Mouse (Mus musculus): ENCODE data around the gene Cdk7. TPM values are rescaled to one million over a fixed set of nuclear protein-coding genes. Genes with fewer than 3 reads are reported as not detected.
"Not testable (repeated sequence)": the region's sequence is repeated elsewhere in the genome, so short reads cannot be mapped to it uniquely, and the experiment has no call there.

Gene Cdk7
- polyA plus RNA-seq, 1 experiment from 2014 or later: 35.8 TPM

- H3K4me2 ChIP-seq (ENCODE audit: low read length): peak overlapping the region; percentile 74
- peaks cover 11% of the 10 kb centered on the region for H3K4me1 ChIP-seq (ENCODE audit: control insufficient read depth, insufficient read depth, low read depth, low read length)
- not testable (repeated sequence) for H3K27me3 ChIP-seq (replicated peaks; ENCODE audit: control insufficient read depth, insufficient read depth, low read length); H3K36me3 ChIP-seq (ENCODE audit: control insufficient read depth, insufficient read depth, low read length); H3K9me3 ChIP-seq (ENCODE audit: control insufficient read depth, low read length); H3K4me3 ChIP-seq (ENCODE audit: low read length); ATAC-seq; H3K9ac ChIP-seq (ENCODE audit: low read depth, low read length); H3K27ac ChIP-seq (ENCODE audit: low read depth, low read length)
- 92% methylated on average over 5 of the region's 6 CpGs for WGBS
Measured at GRCm38 (mm10) chr13:100731462-100732046, 815 bp upstream of the Cdk7 start.

GRCm38 (mm10) chr13:100730153-100730860, 432 bp downstream of the Cdk7 start:
- H3K4me2 ChIP-seq (ENCODE audit: low read length): peak overlapping the region; percentile 66
- peak overlapping the region; percentile 81 for H3K9ac ChIP-seq (ENCODE audit: low read depth, low read length)
- peaks cover 11% of the 10 kb centered on the region for H3K4me1 ChIP-seq (ENCODE audit: control insufficient read depth, insufficient read depth, low read depth, low read length)
- H3K36me3 ChIP-seq (ENCODE audit: control insufficient read depth, insufficient read depth, low read length): 0 out of 2 replicates have a peak, but pooled peaks cover 2% of the 10 kb centered on the region
- ATAC-seq: peak; percentile 90
- peak overlapping the region; percentile 85 for H3K27ac ChIP-seq (ENCODE audit: low read depth, low read length)
- 1% methylated on average over 30 of the region's 30 CpGs for WGBS
- H3K27me3 ChIP-seq (replicated peaks; ENCODE audit: control insufficient read depth, insufficient read depth, low read length): no peaks in the 10 kb centered on the region
- H3K4me3 ChIP-seq (ENCODE audit: low read length): peak overlapping the region; percentile 61
- no peaks in the 10 kb centered on the region for H3K9me3 ChIP-seq (ENCODE audit: control insufficient read depth, low read length)

DNA sequence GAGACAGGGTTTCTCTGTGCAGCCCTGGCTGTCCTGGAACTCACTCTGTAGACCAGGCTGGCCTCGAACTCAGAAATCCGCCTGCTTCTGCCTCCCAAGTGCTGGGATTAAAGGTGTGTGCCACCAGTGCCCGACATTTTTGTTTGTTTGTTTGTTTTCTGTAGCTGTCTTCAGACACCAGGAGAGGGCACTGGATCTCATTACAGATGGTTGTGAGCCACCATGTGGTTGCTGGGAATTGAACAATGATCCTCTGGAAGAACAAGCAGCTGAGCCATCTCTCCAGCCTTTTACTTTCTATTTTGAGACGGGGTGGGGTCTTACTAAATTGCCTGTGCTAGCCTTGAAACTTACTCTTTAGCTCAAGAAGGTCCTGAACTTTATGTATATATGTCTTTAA, 2.2 kb downstream of the Cdk7 start:
- not testable (repeated sequence) for ATAC-seq; H3K27ac ChIP-seq (ENCODE audit: low read depth, low read length); H3K9me3 ChIP-seq (ENCODE audit: control insufficient read depth, low read length); H3K4me2 ChIP-seq (ENCODE audit: low read length); H3K9ac ChIP-seq (ENCODE audit: low read depth, low read length); H3K27me3 ChIP-seq (replicated peaks; ENCODE audit: control insufficient read depth, insufficient read depth, low read length); H3K36me3 ChIP-seq (ENCODE audit: control insufficient read depth, insufficient read depth, low read length); H3K4me3 ChIP-seq (ENCODE audit: low read length)
- 94% methylated on average over 4 of the region's 4 CpGs for WGBS
- peaks cover 11% of the 10 kb centered on the region for H3K4me1 ChIP-seq (ENCODE audit: control insufficient read depth, insufficient read depth, low read depth, low read length)

DNA sequence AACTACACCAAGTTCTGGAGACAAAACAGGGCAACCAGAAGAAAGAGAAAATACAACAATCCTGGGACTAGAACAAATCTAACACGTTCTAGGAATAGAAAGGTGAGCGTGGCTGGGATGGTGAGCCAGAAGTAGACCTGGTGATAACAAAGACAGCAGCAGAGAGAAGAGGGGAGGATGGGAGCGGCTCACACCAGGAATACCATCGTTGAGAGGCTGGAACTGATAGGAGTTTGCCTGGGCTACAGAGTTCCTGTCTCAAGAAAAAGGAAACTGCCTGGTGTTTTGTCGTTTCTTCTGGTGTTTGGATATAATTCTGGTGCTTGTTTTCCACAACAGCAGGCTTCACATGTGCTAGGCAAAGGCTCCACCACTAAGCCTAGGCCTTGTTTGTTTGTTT, 2.7 kb downstream of the Cdk7 start:
- H3K9ac ChIP-seq (ENCODE audit: low read depth, low read length): no peak overlapping the region
- 0 out of 2 replicates have a peak, but pooled peaks cover 2% of the 10 kb centered on the region for H3K36me3 ChIP-seq (ENCODE audit: control insufficient read depth, insufficient read depth, low read length)
- WGBS: 95% methylated on average over 5 of the region's 5 CpGs
- peaks cover 11% of the 10 kb centered on the region for H3K4me1 ChIP-seq (ENCODE audit: control insufficient read depth, insufficient read depth, low read depth, low read length)
- H3K4me2 ChIP-seq (ENCODE audit: low read length): no peak overlapping the region
- no peak overlapping the region for H3K4me3 ChIP-seq (ENCODE audit: low read length)
- ATAC-seq: no peak
- no peaks in the 10 kb centered on the region for H3K9me3 ChIP-seq (ENCODE audit: control insufficient read depth, low read length)
- H3K27ac ChIP-seq (ENCODE audit: low read depth, low read length): no peak overlapping the region
- H3K27me3 ChIP-seq (replicated peaks; ENCODE audit: control insufficient read depth, insufficient read depth, low read length): no peaks in the 10 kb centered on the region

- Histone ChIP-seq H3K9me3 (ENCODE audit: control insufficient read depth, low read length) (no peaks in the 10 kb centered on the region), H3K27ac (ENCODE audit: low read depth, low read length) (no peak overlapping the region), H3K9ac (ENCODE audit: low read depth, low read length) (no peak overlapping the region), H3K27me3 (replicated peaks; ENCODE audit: control insufficient read depth, insufficient read depth, low read length) (no peaks in the 10 kb centered on the region), H3K36me3 (ENCODE audit: control insufficient read depth, insufficient read depth, low read length) (peaks cover 4% of the 10 kb centered on the region), H3K4me2 (ENCODE audit: low read length) (no peak overlapping the region), H3K4me1 (ENCODE audit: control insufficient read depth, insufficient read depth, low read depth, low read length) (peaks cover 11% of the 10 kb centered on the region), H3K4me3 (ENCODE audit: low read length) (no peak overlapping the region)
- WGBS: 88% methylated on average over 10 of the region's 10 CpGs
- ATAC-seq: no peak
Measured at GRCm38 (mm10) chr13:100725194-100725593, 5.5 kb downstream of the Cdk7 start.

DNA sequence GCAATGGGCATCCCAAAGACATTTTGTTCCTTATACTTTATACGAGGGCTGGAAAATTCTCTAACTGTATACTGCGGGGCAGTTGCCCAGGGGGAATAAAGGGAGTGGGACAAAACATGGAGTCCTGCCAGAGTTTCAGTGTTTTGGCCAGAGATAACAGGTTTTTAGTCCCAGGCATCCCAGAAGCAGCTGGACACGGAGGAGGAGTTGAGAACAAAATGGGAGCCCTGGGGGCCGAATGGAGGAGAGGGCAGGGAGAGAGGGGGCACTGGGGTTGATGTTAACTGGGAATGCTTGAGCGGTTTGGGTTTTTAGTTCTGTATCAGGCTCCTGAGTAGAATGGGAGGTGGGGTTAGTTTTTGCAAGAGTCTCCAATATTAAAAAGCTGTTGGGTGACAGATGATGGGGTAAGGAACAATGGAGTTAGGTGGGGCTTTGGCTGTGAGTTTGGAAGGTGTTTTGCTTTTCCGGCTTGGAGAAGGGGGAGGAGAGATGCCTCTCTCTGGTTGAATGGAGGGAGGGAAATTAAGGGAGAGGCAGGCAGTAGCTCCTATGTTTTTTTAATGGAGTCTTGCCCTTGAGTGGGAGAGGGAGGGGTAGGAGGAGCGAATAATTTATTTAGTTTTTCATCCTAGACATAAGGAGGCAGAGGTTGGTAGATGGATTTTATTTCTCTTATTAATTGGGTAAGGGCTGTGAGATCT, 6.5 kb downstream of the Cdk7 start:
- Histone ChIP-seq H3K4me1 (ENCODE audit: control insufficient read depth, insufficient read depth, low read depth, low read length) (peaks cover 4% of the 10 kb centered on the region), H3K27me3 (replicated peaks; ENCODE audit: control insufficient read depth, insufficient read depth, low read length) (no peaks in the 10 kb centered on the region), H3K9ac (ENCODE audit: low read depth, low read length) (no peak overlapping the region), H3K4me2 (ENCODE audit: low read length) (peak overlapping the region; percentile 15; the same call in 1 of the 2 replicates), H3K27ac (ENCODE audit: low read depth, low read length) (peak overlapping the region; percentile 48; the same call in 1 of the 2 replicates), H3K9me3 (ENCODE audit: control insufficient read depth, low read length) (no peaks in the 10 kb centered on the region), H3K36me3 (ENCODE audit: control insufficient read depth, insufficient read depth, low read length) (peaks cover 5% of the 10 kb centered on the region), H3K4me3 (ENCODE audit: low read length) (no peak overlapping the region)
- 59% methylated on average over 7 of the region's 7 CpGs for WGBS
- ATAC-seq: peak; percentile 75

- peaks cover 15% of the 10 kb centered on the region for H3K36me3 ChIP-seq (ENCODE audit: control insufficient read depth, insufficient read depth, low read length)
- 87% methylated on average over 5 of the region's 5 CpGs for WGBS
- no peaks in the 10 kb centered on the region for H3K27me3 ChIP-seq (replicated peaks; ENCODE audit: control insufficient read depth, insufficient read depth, low read length)
- H3K4me2 ChIP-seq (ENCODE audit: low read length): no peak overlapping the region
- no peak for ATAC-seq
- no peaks in the 10 kb centered on the region for H3K9me3 ChIP-seq (ENCODE audit: control insufficient read depth, low read length)
- no peak overlapping the region for H3K9ac ChIP-seq (ENCODE audit: low read depth, low read length)
- no peak overlapping the region for H3K27ac ChIP-seq (ENCODE audit: low read depth, low read length)
- no peaks in the 10 kb centered on the region; the same call in 1 of the 2 replicates for H3K4me1 ChIP-seq (ENCODE audit: control insufficient read depth, insufficient read depth, low read depth, low read length)
- no peak overlapping the region for H3K4me3 ChIP-seq (ENCODE audit: low read length)
Measured at GRCm38 (mm10) chr13:100721656-100722055, 9.1 kb downstream of the Cdk7 start.

DNA sequence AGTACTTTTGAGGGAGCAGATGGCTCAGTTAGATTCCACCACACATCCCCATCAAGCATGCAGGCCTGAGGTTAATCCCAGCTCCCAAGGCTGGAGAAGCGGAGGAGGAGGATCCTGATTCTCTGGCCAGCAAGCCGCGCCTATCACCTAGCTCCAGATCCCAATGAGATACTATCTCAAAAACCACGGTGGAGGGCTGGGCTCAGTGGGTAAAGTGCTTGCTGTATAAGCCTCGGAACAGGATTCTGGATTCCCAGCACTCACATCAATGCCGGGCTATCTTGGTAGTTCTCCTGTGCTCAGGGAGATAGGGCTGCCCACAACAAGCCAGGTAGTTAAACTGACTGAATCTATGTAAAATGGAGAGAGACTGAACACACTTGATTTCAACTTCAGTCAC, 15.3 kb downstream of the Cdk7 start:
- Histone ChIP-seq H3K9ac (ENCODE audit: low read depth, low read length) (no peak overlapping the region), H3K9me3 (ENCODE audit: control insufficient read depth, low read length) (no peaks in the 10 kb centered on the region), H3K36me3 (ENCODE audit: control insufficient read depth, insufficient read depth, low read length) (peaks cover 46% of the 10 kb centered on the region), H3K27ac (ENCODE audit: low read depth, low read length) (no peak overlapping the region), H3K4me1 (ENCODE audit: control insufficient read depth, insufficient read depth, low read depth, low read length) (no peaks in the 10 kb centered on the region), H3K4me3 (ENCODE audit: low read length) (no peak overlapping the region), H3K27me3 (replicated peaks; ENCODE audit: control insufficient read depth, insufficient read depth, low read length) (no peaks in the 10 kb centered on the region), H3K4me2 (ENCODE audit: low read length) (no peak overlapping the region)
- ATAC-seq: no peak
- WGBS: 93% methylated on average over 6 of the region's 6 CpGs

DNA sequence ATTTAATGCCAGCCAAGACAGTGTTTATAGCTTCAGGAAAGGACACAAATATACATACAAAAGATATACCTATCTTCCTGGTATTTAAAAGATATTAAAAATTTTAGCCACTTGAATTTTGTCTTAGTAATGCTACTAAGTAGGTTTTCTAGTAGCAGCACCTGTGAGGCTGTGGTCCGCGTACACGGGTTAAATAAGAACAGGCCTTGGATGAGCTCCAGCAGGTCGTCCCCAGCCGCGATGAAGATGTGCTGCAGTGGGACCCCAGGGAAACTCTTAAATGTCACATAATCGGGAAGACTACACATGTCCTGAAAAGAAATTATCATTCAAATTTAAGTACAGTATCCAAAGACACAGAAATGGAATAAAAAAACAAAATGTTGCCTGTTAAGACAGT, 24.5 kb downstream of the Cdk7 start:
- no peak overlapping the region for H3K4me3 ChIP-seq (ENCODE audit: low read length)
- H3K36me3 ChIP-seq (ENCODE audit: control insufficient read depth, insufficient read depth, low read length): peaks cover 63% of the 10 kb centered on the region
- no peak for ATAC-seq
- H3K4me2 ChIP-seq (ENCODE audit: low read length): no peak overlapping the region
- H3K9ac ChIP-seq (ENCODE audit: low read depth, low read length): no peak overlapping the region
- WGBS: 94% methylated on average over 7 of the region's 7 CpGs
- no peaks in the 10 kb centered on the region for H3K9me3 ChIP-seq (ENCODE audit: control insufficient read depth, low read length)
- no peaks in the 10 kb centered on the region for H3K4me1 ChIP-seq (ENCODE audit: control insufficient read depth, insufficient read depth, low read depth, low read length)
- no peak overlapping the region for H3K27ac ChIP-seq (ENCODE audit: low read depth, low read length)
- H3K27me3 ChIP-seq (replicated peaks; ENCODE audit: control insufficient read depth, insufficient read depth, low read length): no peaks in the 10 kb centered on the region

Measured in hindbrain, embryonic 16.5 days (tissue).